Mouse (Mus musculus): Measurements from ENCODE around the gene Hoxc13.

GRCm38 (mm10) chr15:102965892-102966775 lies 45.2 kb downstream of the Hoxc13 start:
- TF ChIP-seq CTCF (IDR thresholded peaks at IDR 0.05; ENCODE audit: low read depth) (peak; percentile 88), EP300 (optimal IDR thresholded peaks at IDR 0.05) (no peak)

All from stomach, postnatal 0 days (tissue).